Mouse (Mus musculus) thymus, postnatal 4 days (tissue): Measurements from ENCODE around the gene Sec24a.

Source experiments
- DNase-seq: peaks from one replicate; pipeline ENCODE4 v3.0.0; 2021

Gene Sec24a

DNA sequence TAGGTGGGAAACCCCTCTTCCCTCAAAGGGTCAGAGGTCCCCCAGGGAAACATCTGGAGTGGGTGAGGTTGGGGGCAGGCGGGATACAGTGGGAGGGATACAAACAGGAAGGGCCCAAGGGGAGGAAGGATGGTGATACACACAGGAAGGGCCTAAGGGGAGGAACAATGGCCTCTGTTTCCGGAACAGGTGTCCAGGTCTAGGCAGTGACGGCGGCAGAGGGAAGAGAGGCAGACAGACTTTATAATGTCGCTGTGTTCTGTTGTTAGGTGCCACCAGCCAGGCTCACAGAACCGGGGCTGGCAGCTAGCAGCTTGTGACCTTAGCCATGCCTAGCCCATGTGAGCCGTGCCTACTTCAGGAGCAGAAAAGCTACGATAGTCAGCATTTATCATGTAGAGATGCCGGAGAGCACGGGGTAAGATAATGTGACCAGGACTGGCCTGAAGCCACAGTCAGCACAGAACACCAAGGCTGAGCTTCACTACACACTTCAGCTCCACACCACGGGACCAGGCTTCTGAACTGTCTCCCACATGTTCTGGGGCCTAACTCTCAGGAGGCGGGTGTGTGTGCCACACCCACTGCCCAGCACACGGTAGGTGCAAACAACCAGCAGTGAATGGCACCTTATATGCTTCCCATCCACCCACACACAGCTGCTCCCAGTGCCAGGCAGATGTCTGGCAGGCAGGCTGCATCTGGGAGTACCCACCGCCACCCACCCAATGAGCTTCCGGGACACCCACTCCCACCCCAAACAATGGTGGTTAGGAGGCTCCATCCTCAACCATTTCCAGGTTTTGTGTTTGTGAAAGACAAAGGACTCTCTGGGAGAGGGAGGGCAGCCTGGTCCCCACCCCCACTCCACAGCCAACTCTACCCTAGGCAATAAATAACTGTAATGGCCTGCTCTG is 116.4 kb downstream of the Sec24a start:
- peak; percentile 54 for DNase-seq

DNA sequence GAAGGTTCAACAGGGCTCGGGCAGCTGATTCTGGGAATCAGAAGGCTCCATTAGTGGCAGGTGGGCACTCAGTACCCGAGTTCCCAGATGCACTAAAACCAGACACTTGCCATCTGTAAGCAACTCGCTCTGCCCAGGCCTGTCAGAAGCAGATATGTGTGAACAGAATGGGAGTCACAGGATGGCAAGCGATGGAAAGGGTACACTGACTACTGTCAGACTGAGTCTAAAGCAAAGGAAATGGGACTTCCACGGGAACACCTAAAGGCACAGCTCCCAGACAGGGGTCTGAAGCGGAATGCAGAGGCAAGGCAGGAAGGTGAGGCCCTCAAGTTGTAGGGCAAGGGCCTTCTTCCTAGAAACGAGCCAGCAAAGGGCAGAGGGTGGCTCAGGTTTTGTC is 117.2 kb downstream of the Sec24a start:
- DNase-seq = no peak

DNA sequence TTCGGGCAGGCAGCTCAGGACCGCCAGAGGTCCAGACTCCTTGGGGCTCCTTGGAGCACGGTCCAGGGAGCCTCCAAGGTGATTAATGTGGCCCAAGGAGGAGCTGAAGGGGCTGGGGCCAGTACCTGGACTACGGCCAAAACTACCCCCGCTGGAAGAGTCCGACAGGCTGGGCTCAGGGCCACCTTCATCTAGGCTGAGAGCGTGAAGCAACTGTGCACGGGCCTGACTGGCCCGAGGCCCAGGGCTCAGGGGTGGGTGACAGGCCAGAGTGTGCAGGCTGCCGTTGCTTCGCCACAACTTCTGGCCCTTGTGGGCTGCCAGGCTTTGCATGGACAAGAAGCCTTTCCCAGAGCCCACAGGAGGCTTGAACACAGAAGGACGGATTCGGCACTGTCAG is 118.1 kb downstream of the Sec24a start:
- no peak for DNase-seq

DNA sequence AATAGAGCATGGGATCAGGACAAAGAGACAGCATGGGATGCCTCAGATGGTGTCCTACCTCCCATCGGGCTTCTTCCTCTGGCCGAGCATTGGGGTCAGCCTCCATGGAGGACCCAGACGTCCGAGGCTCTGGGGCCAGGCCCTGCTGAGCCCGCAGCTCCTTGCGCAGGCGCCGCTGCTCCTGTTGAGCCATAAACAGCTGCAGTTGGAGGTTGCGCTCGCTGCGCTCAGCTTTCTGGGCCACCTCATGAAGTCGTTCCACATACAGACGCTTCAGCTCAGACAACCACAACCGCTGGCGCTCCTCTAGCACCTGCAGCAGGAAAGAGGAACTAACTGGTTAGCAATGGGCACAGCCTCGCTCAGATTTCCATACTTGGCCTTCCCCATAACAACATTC is 119.2 kb downstream of the Sec24a start:
- DNase-seq = peak; percentile 86

DNA sequence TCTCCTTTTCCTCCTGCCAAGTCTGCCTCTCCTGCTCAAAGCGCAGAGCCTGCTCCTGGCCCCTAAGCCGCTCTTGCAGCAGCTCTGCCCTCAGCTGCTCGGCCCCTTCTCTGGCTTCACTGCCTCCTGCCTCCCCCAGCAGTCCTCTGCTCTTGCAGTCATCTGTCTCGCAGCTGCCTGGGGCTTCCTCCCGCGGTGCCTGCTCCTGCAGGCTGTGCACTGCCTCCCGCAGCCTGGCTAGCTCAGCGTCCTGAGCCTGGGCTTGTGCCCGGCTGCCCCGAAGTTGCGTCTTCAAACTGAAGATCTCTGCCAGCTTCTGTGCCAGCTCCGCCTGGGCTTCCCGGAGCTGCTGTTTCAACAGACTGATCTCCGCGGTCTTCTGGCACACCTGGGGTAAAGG is 119.7 kb downstream of the Sec24a start:
- peak; percentile 81 for DNase-seq

DNA sequence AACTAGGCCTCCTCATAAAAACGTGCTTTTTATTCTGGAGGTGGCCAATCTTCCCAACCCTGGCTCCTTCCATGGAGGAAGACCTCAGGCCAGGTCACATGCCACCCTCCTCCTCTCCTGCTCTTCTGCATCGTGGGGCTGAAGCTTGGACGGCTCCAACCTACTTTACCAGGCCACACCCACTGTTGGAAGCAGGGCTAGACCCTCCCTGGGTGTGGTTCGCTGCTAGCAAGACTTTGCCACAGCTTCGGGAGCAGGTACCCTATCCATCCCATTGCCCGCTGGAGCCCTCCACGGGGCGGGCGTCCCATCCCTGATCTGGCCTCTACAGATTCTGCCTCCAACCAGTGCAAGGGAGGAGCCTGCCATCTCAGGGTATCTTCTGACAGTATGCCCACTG is 120.2 kb downstream of the Sec24a start:
- no peak for DNase-seq
